Mouse (Mus musculus): ENCODE measurements around the gene Pum1. TPM values are rescaled to one million over a fixed set of nuclear protein-coding genes. Genes with fewer than 3 reads are reported as not detected.

Gene Pum1
- 30.3 and 32.8 TPM in 2 replicates for polyA plus RNA-seq (2015; fragmentation: Nextera tagmentation; extraction: Ambion mirVana)

DNA sequence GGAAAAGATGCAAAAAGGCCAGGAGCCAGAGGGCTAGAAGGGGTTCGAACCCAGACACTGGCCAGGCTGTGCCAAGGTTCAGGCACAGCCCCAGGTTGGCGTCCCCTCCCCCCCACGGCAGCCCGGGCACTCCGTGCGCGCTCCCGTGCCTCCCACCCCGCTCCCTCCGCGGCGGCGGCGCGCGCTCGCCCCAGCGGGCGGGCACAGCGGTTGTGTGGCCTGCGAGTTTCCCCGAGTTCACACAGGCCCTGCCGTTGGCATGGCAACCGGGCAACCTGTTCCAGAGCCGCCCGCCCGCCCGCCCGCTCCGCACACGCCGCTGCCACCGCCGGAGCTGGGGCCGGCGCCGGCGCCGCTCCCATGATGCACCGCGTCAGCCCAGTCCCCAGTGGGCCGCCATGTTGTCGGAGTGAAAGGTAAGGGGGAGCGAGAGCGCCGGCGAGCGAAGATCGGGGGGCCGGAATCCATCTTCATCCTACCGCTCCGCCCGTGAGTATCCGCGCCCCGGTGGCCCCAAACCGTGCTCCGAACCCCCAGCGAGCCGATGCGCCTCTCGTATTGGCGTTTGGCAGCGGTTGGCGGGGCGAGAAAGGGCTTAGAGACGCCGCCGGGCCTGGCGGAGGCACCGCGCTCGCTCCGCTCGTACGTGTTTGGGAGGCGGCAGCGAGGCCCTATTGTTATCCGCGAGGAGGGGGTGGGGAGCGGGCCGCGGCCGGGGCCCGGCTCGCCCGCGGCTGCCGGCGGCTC, at the start of gene Pum1:
Gene Pum1, plus strand, starts transcription at position 343 of the 747 bp plus-strand sequence.

DNA sequence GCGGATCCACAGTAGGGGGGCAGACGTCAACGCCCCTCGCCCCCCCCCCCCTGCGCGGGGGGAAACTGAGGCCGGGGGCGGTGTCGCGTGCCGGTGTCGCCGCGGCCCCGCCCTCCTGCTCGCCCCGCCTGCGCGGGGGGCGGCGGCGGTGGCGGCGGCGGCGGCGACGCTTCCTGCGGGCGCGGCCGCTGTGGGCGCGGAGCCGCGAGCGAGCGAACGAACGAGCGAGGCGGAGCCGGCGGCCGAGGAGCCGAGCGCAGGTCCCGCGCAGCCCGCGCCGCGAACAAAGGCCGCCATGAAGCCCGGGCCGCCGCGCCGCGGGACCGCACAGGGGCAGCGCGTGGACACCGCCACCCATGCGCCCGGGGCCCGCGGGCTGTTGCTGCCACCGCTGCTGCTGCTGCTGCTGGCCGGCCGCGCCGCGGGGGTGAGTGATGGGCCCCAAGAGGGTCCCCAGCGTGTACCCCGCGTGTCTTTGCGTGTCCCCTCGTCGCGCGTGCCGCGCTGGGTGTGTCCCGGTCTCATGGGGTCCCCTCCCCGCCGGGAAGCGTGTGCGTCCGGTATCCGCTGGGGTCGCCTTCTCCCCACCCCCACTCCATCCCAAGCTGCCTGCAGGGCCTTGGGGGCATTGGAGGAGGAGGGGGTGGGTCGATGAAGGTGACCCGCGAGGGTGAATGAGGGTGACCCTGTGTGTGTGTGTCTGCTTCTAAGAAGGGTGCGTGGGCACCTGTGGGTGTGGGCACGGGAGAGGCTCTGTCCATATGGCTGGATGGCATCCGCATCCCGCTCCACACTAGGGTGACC, 129.5 kb downstream of the Pum1 start, which contains the start of gene Sdc3:
Gene Sdc3, plus strand, starts transcription at position 162 of the 804 bp plus-strand sequence.

Other genes with a start within 250 kb of the Pum1 start
- not detected in 2 replicates for gene Nkain1, start 89.1 kb upstream of the Pum1 start, polyA plus RNA-seq (2015; fragmentation: Nextera tagmentation; extraction: Ambion mirVana)
- 7.9 and 12.5 TPM in 2 replicates for gene Sdc3, start 129.2 kb downstream of the Pum1 start, polyA plus RNA-seq (2015; fragmentation: Nextera tagmentation; extraction: Ambion mirVana)
- 140 and 202 TPM in 2 replicates for gene Laptm5, start 249.8 kb downstream of the Pum1 start, polyA plus RNA-seq (2015; fragmentation: Nextera tagmentation; extraction: Ambion mirVana)